Mouse (Mus musculus) megakaryocyte, adult 5-6 weeks (primary cell): ENCODE results near the gene Fus. TPM values are rescaled to one million over a fixed set of nuclear protein-coding genes. Genes with fewer than 3 reads are reported as not detected.

Experiments
- total RNA-seq, 2 experiments: library from RNA; stranded (forward) in 1 of 2; stranded (reverse) in 1 of 2; fragments of 153-499, 151-499 nt in 1 of 2; fragments of 221-1000, 200-1000 nt in 1 of 2; gene quantifications; 2 replicates each; pipeline versions ENCODE4 v1.2.3 to v1.2.4; 2015 to 2017

Gene Fus
- total RNA-seq, 2 experiments from 2014 or later = 31.4 to 106 TPM

Other genes with a start within 250 kb of the Fus start
- not detected in 2 replicates for gene Ctf2, start 235.3 kb upstream of the Fus start, total RNA-seq (2015)
- gene Ctf2, start 235.3 kb upstream of the Fus start, total RNA-seq (2017) = not detected in 2 replicates
- gene Fbxl19, start 222.9 kb upstream of the Fus start, total RNA-seq (2015) = 2.1 TPM in 2 replicates
- gene Fbxl19, start 222.9 kb upstream of the Fus start, total RNA-seq (2017) = 5.8 and 6.2 TPM in 2 replicates
- gene Orai3, start 197.6 kb upstream of the Fus start, total RNA-seq (2015) = 30.9 and 33.7 TPM in 2 replicates
- 29.5 and 32.7 TPM in 2 replicates for gene Orai3, start 197.6 kb upstream of the Fus start, total RNA-seq (2017)
- 35.2 and 43.3 TPM in 2 replicates for gene Setd1a, start 190.8 kb upstream of the Fus start, total RNA-seq (2015)
- gene Setd1a, start 190.8 kb upstream of the Fus start, total RNA-seq (2017) = 7.7 and 9.8 TPM in 2 replicates
- gene Gm49388, start 181.8 kb upstream of the Fus start, total RNA-seq (2015) = not detected in 2 replicates
- not detected in 2 replicates for gene Gm49388, start 181.8 kb upstream of the Fus start, total RNA-seq (2017)
- 27.0 and 30.9 TPM in 2 replicates for gene Hsd3b7, start 166.9 kb upstream of the Fus start, total RNA-seq (2015)
- gene Hsd3b7, start 166.9 kb upstream of the Fus start, total RNA-seq (2017) = 28.5 and 28.7 TPM in 2 replicates
- 59.2 and 68.7 TPM in 2 replicates for gene Stx4a, start 143.2 kb upstream of the Fus start, total RNA-seq (2015)
- 37.7 and 45.0 TPM in 2 replicates for gene Stx4a, start 143.2 kb upstream of the Fus start, total RNA-seq (2017)
- gene Stx1b, start 142.9 kb upstream of the Fus start, total RNA-seq (2015) = 0.04 TPM in 1 of 2 replicates, not detected in the other
- not detected in 2 replicates for gene Stx1b, start 142.9 kb upstream of the Fus start, total RNA-seq (2017)
- 16.4 and 22.5 TPM in 2 replicates for gene Zfp646, start 91.2 kb upstream of the Fus start, total RNA-seq (2015)
- gene Zfp646, start 91.2 kb upstream of the Fus start, total RNA-seq (2017) = 32.2 and 36.8 TPM in 2 replicates
- 2.9 and 5.7 TPM in 2 replicates for gene Zfp668, start 90.6 kb upstream of the Fus start, total RNA-seq (2015)
- 1.9 and 3.1 TPM in 2 replicates for gene Zfp668, start 90.6 kb upstream of the Fus start, total RNA-seq (2017)
- gene Prss53, start 76.5 kb upstream of the Fus start, total RNA-seq (2015) = 0.48 TPM in 1 of 2 replicates, not detected in the other
- not detected in 2 replicates for gene Prss53, start 76.5 kb upstream of the Fus start, total RNA-seq (2017)
- not detected in 2 replicates for gene Gm21974, start 72.0 kb upstream of the Fus start, total RNA-seq (2015)
- gene Gm21974, start 72.0 kb upstream of the Fus start, total RNA-seq (2017) = not detected in 2 replicates
- 49.9 and 59.6 TPM in 2 replicates for gene Vkorc1, start 71.8 kb upstream of the Fus start, total RNA-seq (2015)
- 5.5 and 11.2 TPM in 2 replicates for gene Vkorc1, start 71.8 kb upstream of the Fus start, total RNA-seq (2017)
- 45.1 and 47.9 TPM in 2 replicates for gene Bckdk, start 63.4 kb upstream of the Fus start, total RNA-seq (2015)
- gene Bckdk, start 63.4 kb upstream of the Fus start, total RNA-seq (2017) = 31.2 and 35.5 TPM in 2 replicates
- 20.1 and 24.6 TPM in 2 replicates for gene Kat8, start 54.9 kb upstream of the Fus start, total RNA-seq (2015)
- gene Kat8, start 54.9 kb upstream of the Fus start, total RNA-seq (2017) = 22.7 and 23.6 TPM in 2 replicates
- gene Prss8, start 37.4 kb upstream of the Fus start, total RNA-seq (2015) = not detected in 2 replicates
- gene Prss8, start 37.4 kb upstream of the Fus start, total RNA-seq (2017) = not detected in 2 replicates
- gene Prss36, start 20.7 kb upstream of the Fus start, total RNA-seq (2015) = 0.78 and 1.1 TPM in 2 replicates
- 1.7 TPM in 1 of 2 replicates, not detected in the other for gene Prss36, start 20.7 kb upstream of the Fus start, total RNA-seq (2017)
- 251 and 323 TPM in 2 replicates for gene Pycard, start 26.4 kb downstream of the Fus start, total RNA-seq (2015)
- 48.0 and 56.5 TPM in 2 replicates for gene Pycard, start 26.4 kb downstream of the Fus start, total RNA-seq (2017)
- not detected in 2 replicates for gene Trim72, start 36.5 kb downstream of the Fus start, total RNA-seq (2015)
- not detected in 2 replicates for gene Trim72, start 36.5 kb downstream of the Fus start, total RNA-seq (2017)
- 209 and 227 TPM in 2 replicates for gene Itgam, start 95.2 kb downstream of the Fus start, total RNA-seq (2015)
- gene Itgam, start 95.2 kb downstream of the Fus start, total RNA-seq (2017) = 286 and 332 TPM in 2 replicates
- 9.8 and 11.2 TPM in 2 replicates for gene Gm49368, start 95.2 kb downstream of the Fus start, total RNA-seq (2015)
- 0.81 and 2.3 TPM in 2 replicates for gene Gm49368, start 95.2 kb downstream of the Fus start, total RNA-seq (2017)
- gene Itgax, start 162.1 kb downstream of the Fus start, total RNA-seq (2015) = 5.1 and 6.3 TPM in 2 replicates
- 9.8 and 9.9 TPM in 2 replicates for gene Itgax, start 162.1 kb downstream of the Fus start, total RNA-seq (2017)
- gene Itgad, start 186.9 kb downstream of the Fus start, total RNA-seq (2015) = 1.5 and 3.4 TPM in 2 replicates
- gene Itgad, start 186.9 kb downstream of the Fus start, total RNA-seq (2017) = 0.26 and 0.73 TPM in 2 replicates
- gene Cox6a2, start 238.9 kb downstream of the Fus start, total RNA-seq (2015) = 1.3 and 6.9 TPM in 2 replicates
- 2.9 and 5.4 TPM in 2 replicates for gene Cox6a2, start 238.9 kb downstream of the Fus start, total RNA-seq (2017)